Mouse (Mus musculus) kidney, postnatal 4 days (tissue): ENCODE results near the gene Gpr157.
A peak's percentile ranks its signal among the peaks of the same experiment; 100 is the strongest.
"Not testable (repeated sequence)": the region's sequence is repeated elsewhere in the genome, so short reads cannot be mapped to it uniquely, and the experiment has no call there.

Experiments
- DNase-seq, 2 experiments: peaks; one replicate each; pipeline ENCODE4 v3.0.0; 2021; ENCODE audit warnings: mixed read lengths in 2 of 2

The Gpr157 gene

GRCm38 (mm10) chr4:150087161-150087889 is at the start of gene Gpr157:
Gpr157 (plus strand) TSS chr4:150087365.
- peak; percentile 96 to 97 for DNase-seq

GRCm38 (mm10) chr4:150038533-150038932 is 48.6 kb upstream of the Gpr157 start:
- DNase-seq: no peak

GRCm38 (mm10) chr4:150040003-150040581 is 47.1 kb upstream of the Gpr157 start:
- no peak for DNase-seq

GRCm38 (mm10) chr4:150040856-150041255 is 46.3 kb upstream of the Gpr157 start:
- DNase-seq: not testable (repeated sequence)

GRCm38 (mm10) chr4:150041346-150042110 is 45.6 kb upstream of the Gpr157 start:
- DNase-seq: no peak

- no peak for DNase-seq
Observed at GRCm38 (mm10) chr4:150043591-150043990, 43.6 kb upstream of the Gpr157 start.

GRCm38 (mm10) chr4:150048038-150048437 is 39.1 kb upstream of the Gpr157 start:
- DNase-seq: peak; percentile 78 to 84

GRCm38 (mm10) chr4:150048478-150049156 is 38.5 kb upstream of the Gpr157 start:
- peak; percentile 36 to 54 for DNase-seq

GRCm38 (mm10) chr4:150049157-150049513 is 38.0 kb upstream of the Gpr157 start:
- no peak for DNase-seq

GRCm38 (mm10) chr4:150049564-150050226 is 37.5 kb upstream of the Gpr157 start:
- DNase-seq: no peak

GRCm38 (mm10) chr4:150051514-150051913 is 35.7 kb upstream of the Gpr157 start:
- DNase-seq: no peak

- no peak for DNase-seq
Observed at GRCm38 (mm10) chr4:150052380-150052779, 34.8 kb upstream of the Gpr157 start.

- no peak for DNase-seq
Observed at GRCm38 (mm10) chr4:150056171-150056570, 31.0 kb upstream of the Gpr157 start.

GRCm38 (mm10) chr4:150057722-150058121 is 29.4 kb upstream of the Gpr157 start:
- DNase-seq: no peak

- DNase-seq: peak in 1 of 2 experiments; percentile 51
Observed at GRCm38 (mm10) chr4:150059841-150060468, 27.2 kb upstream of the Gpr157 start.

GRCm38 (mm10) chr4:150060469-150061170 is 26.5 kb upstream of the Gpr157 start:
- peak; percentile 17 to 37 for DNase-seq

GRCm38 (mm10) chr4:150061432-150062225 is 25.5 kb upstream of the Gpr157 start:
- peak; percentile 72 to 83 for DNase-seq

- DNase-seq: no peak
Observed at GRCm38 (mm10) chr4:150066706-150067323, 20.4 kb upstream of the Gpr157 start.

- DNase-seq: peak in 1 of 2 experiments; percentile 22
Observed at GRCm38 (mm10) chr4:150068216-150068615, 18.9 kb upstream of the Gpr157 start.

GRCm38 (mm10) chr4:150070136-150070535 is 17.0 kb upstream of the Gpr157 start:
- DNase-seq: peak; percentile 66 to 82
